Mouse (Mus musculus) stomach, embryonic 15.5 days (tissue): ENCODE measurements around the gene Kif5c. TPM values are rescaled to one million over a fixed set of nuclear protein-coding genes. Genes with fewer than 3 reads are reported as not detected.

Experiments
- ATAC-seq: fragments of 200-750 bp; cut with Nextera tagmentation; 2 replicates; pipeline ENCODE4 v1.8.0; 2017; ENCODE audit warnings: low read depth, moderate number of reproducible peaks, moderate TSS enrichment; ENCODE audit not compliant: insufficient read depth, low FRiP score
- H3K27ac ChIP-seq: fragments of 300-500 bp; sonication (generic); 2 replicates; pipeline ENCODE4 v1.5.1; 2015; ENCODE audit warnings: mild to moderate bottlenecking, inconsistent platforms
- H3K27me3 ChIP-seq: fragments of 300-500 bp; sonication (generic); replicated peaks from 2 replicates; pipeline ENCODE4 v1.6.1; 2015; ENCODE audit warnings: inconsistent platforms
- H3K36me3 ChIP-seq: fragments of 300-500 bp; sonication (generic); 2 replicates; pipeline ENCODE4 v1.6.1; 2015; ENCODE audit warnings: inconsistent platforms
- H3K4me1 ChIP-seq: fragments of 300-500 bp; sonication (generic); 2 replicates; pipeline ENCODE4 v1.6.1; 2015; ENCODE audit warnings: inconsistent platforms
- H3K4me2 ChIP-seq: fragments of 300-500 bp; sonication (generic); 2 replicates; pipeline ENCODE4 v1.6.1; 2015; ENCODE audit warnings: mild to moderate bottlenecking, inconsistent platforms
- H3K4me3 ChIP-seq: fragments of 300-500 bp; sonication (generic); replicated peaks from 2 replicates; pipeline ENCODE4 v1.5.1; 2015; ENCODE audit warnings: inconsistent platforms
- H3K9ac ChIP-seq: fragments of 300-500 bp; sonication (generic); 2 replicates; pipeline ENCODE4 v1.6.1; 2015; ENCODE audit warnings: inconsistent platforms
- H3K9me3 ChIP-seq: fragments of 300-500 bp; sonication (generic); 2 replicates; pipeline ENCODE4 v1.6.1; 2016; ENCODE audit warnings: inconsistent platforms
- WGBS: fragments of 180-500 bp; shearing (Covaris S2); methylation state at CpG from one replicate; pipeline ENCODE4 v1.1.7; 2015; 5-methylcytosine and 5-hydroxymethylcytosine counted together
- polyA plus RNA-seq: library from polyadenylated mRNA; unstranded; fragments of >200 nt; fragmentation: Nextera tagmentation; extraction: Ambion mirVana; gene quantifications from 2 replicates; pipeline ENCODE4 v1.2.1, GENCODE M21; 2015

Gene Kif5c
- polyA plus RNA-seq, 1 experiment from 2014 or later: 7.1 TPM

GRCm38 (mm10) chr2:49753062-49753461 is 134.0 kb downstream of the Kif5c start:
- no peak for ATAC-seq
- no peaks in the 10 kb centered on the region for H3K36me3 ChIP-seq
- H3K4me3 ChIP-seq: no peak overlapping the region

GRCm38 (mm10) chr2:49755054-49755453 is 136.0 kb downstream of the Kif5c start:
- H3K27ac ChIP-seq: no peak overlapping the region
- 0 out of 2 replicates have a peak, but pooled peaks cover 4% of the 10 kb centered on the region for H3K4me1 ChIP-seq
- no peak for ATAC-seq
- H3K4me3 ChIP-seq: no peak overlapping the region
- no peak overlapping the region for H3K4me2 ChIP-seq
- H3K9ac ChIP-seq: no peak overlapping the region
- H3K36me3 ChIP-seq: no peaks in the 10 kb centered on the region
- 72% methylated on average over 2 of the region's 2 CpGs for WGBS
- H3K27me3 ChIP-seq: no peaks in the 10 kb centered on the region
- no peaks in the 10 kb centered on the region for H3K9me3 ChIP-seq

More at GRCm38 (mm10) chr2:49753062-49753461, 134.0 kb downstream of the Kif5c start:
- Histone ChIP-seq H3K4me1 (0 out of 2 replicates have a peak, but pooled peaks cover 5% of the 10 kb centered on the region), H3K4me2 (no peak overlapping the region), H3K27me3 (no peaks in the 10 kb centered on the region), H3K9me3 (no peaks in the 10 kb centered on the region), H3K27ac (no peak overlapping the region), H3K9ac (no peak overlapping the region)
- 86% methylated on average over 3 of the region's 3 CpGs for WGBS

DNA sequence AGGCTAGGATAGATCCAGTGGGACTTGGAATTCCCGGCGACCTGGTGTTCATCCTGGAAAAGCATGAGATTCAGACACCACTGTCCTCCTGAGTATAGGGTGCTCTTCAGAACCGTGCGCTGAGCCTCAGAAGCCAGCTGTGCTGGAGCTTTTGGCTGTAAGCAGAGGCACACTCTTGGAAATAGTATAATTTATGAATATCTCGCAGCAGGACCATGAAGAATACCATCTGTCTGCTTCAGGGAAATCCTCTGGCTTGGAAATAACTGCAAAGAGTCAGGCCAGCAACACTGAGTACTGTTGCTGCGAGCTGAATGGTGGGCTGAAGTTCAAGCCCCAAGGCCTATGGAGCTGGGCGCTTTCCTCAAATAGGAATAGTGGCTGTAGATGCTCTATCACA is 138.5 kb downstream of the Kif5c start:
- no peaks in the 10 kb centered on the region for H3K9me3 ChIP-seq
- peak; percentile 58; the same call in 1 of the 2 replicates for ATAC-seq
- no peak overlapping the region for H3K4me2 ChIP-seq
- H3K9ac ChIP-seq: no peak overlapping the region
- H3K36me3 ChIP-seq: no peaks in the 10 kb centered on the region
- no peaks in the 10 kb centered on the region for H3K4me1 ChIP-seq
- H3K27me3 ChIP-seq: no peaks in the 10 kb centered on the region
- H3K27ac ChIP-seq: no peak overlapping the region
- WGBS: 66% methylated on average over 7 of the region's 7 CpGs
- H3K4me3 ChIP-seq: no peak overlapping the region

DNA sequence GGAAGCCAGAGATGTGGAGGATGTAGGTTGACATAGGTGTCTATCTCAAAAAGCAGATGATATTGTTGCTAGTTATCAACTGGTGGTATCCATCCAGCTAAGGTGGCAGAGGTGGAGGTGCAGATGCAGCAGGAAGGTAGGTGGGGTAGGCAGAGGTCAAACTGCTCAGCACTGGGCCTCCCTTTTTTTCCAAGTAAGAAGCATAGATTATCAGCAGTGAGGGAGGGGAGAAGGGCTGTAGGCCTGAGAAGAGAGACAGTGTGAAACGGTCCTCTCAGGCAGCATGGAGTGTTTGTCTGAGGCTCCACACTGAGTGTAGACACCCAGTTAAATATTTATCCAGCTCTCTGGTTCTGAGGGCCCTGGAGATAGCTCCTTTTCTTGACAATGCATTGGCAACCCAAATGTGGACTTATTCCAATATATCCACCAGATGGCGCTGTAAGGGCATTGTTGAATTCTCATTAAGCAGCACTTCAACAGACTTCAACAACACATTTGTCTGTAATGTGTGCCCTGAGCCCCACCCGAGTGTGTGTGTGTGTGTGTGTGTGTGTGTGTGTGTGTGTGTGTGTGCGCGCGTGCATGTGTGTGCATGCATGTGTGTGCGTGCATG is 145.3 kb downstream of the Kif5c start:
- Histone ChIP-seq H3K27ac (no peak overlapping the region), H3K4me1 (no peaks in the 10 kb centered on the region), H3K27me3 (no peaks in the 10 kb centered on the region), H3K4me2 (no peak overlapping the region), H3K4me3 (no peak overlapping the region), H3K9me3 (no peaks in the 10 kb centered on the region), H3K9ac (no peak overlapping the region), H3K36me3 (no peaks in the 10 kb centered on the region)
- ATAC-seq: peak; percentile 71
- WGBS: 44% methylated on average over 7 of the region's 7 CpGs

DNA sequence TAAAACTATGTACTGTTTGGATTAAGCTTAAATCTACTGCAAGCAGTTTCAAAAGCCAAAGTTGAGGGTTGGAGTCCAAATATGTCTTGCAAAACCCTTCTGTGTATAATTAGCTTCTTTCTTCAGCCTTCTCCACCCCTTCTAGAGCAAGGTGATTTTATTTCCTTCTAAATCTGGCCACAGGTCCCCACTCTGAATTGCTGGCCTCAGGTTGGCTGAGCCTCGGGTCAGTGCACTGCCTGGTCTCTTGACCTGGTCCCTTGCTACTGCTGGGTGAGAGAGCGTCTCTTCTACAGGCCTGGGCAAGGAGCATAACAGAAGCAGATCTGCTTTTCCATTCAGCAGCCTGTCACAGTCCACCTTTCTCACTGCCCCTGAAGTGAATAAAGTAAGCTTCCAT is 149.8 kb downstream of the Kif5c start:
- no peak for ATAC-seq

GRCm38 (mm10) chr2:49770440-49770839 is 151.3 kb downstream of the Kif5c start:
- H3K9me3 ChIP-seq: no peaks in the 10 kb centered on the region
- no peak overlapping the region for H3K4me2 ChIP-seq
- H3K36me3 ChIP-seq: no peaks in the 10 kb centered on the region
- no peak for ATAC-seq
- no peak overlapping the region for H3K4me3 ChIP-seq
- H3K9ac ChIP-seq: no peak overlapping the region
- 76% methylated on average over 5 of the region's 5 CpGs for WGBS
- H3K27ac ChIP-seq: no peak overlapping the region
- H3K4me1 ChIP-seq: no peaks in the 10 kb centered on the region
- H3K27me3 ChIP-seq: no peaks in the 10 kb centered on the region

More for the DNA sequence above, 149.8 kb downstream of the Kif5c start:
- no peaks in the 10 kb centered on the region for H3K27me3 ChIP-seq
- no peak overlapping the region for H3K9ac ChIP-seq
- no peaks in the 10 kb centered on the region for H3K36me3 ChIP-seq
- H3K9me3 ChIP-seq: no peaks in the 10 kb centered on the region
- 61% methylated on average over 2 of the region's 2 CpGs for WGBS
- H3K4me1 ChIP-seq: no peaks in the 10 kb centered on the region
- H3K27ac ChIP-seq: peak overlapping the region; percentile 58
- no peak overlapping the region for H3K4me3 ChIP-seq
- no peak overlapping the region for H3K4me2 ChIP-seq

GRCm38 (mm10) chr2:49771172-49771571 is 152.1 kb downstream of the Kif5c start:
- Histone ChIP-seq H3K4me2 (no peak overlapping the region), H3K9ac (no peak overlapping the region), H3K4me3 (no peak overlapping the region), H3K27me3 (no peaks in the 10 kb centered on the region), H3K4me1 (no peaks in the 10 kb centered on the region), H3K36me3 (no peaks in the 10 kb centered on the region), H3K27ac (no peak overlapping the region), H3K9me3 (no peaks in the 10 kb centered on the region)
- ATAC-seq: no peak
- WGBS: 60% methylated on average over 11 of the region's 11 CpGs

DNA sequence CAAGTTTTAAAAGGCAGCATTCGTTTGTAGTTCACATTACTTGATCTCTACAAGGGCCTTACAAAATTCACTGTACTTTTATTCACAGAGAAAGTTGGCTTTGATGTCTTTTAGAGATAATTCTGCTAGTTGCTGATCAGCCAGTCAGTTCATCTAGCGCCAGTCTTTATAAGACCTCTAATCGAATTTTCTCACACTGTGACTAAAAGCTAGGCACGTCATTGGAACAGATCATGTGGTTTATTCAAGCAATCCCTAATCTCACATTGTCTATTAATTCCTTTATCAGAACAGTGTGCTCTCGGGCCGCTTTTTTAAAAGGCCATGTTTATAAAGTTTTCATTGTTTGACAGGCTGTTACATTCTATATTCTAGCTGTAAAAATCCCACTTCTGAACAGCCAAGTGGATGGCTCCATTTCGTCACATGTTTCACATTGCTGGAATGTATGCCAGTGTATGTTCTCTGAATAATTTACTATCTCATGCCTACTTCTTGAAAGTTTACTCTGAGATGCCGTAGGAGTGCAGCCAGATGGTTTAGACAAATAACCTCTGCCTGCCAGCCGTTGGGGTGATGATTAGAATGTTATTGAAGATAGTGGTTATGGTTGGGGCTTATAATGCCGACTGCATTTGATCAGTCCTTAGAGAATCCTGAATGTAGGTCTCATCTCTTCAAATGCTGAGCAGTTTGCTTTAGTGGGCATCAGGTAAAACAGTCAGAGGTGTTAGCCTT is 154.3 kb downstream of the Kif5c start:
- 57% methylated on average over 10 of the region's 10 CpGs for WGBS
- ATAC-seq: peak; percentile 28; the same call in 1 of the 2 replicates
- H3K36me3 ChIP-seq: no peaks in the 10 kb centered on the region
- no peaks in the 10 kb centered on the region for H3K27me3 ChIP-seq
- H3K4me1 ChIP-seq: no peaks in the 10 kb centered on the region
- no peaks in the 10 kb centered on the region for H3K9me3 ChIP-seq
- H3K4me3 ChIP-seq: no peak overlapping the region
- no peak overlapping the region for H3K27ac ChIP-seq
- no peak overlapping the region for H3K4me2 ChIP-seq
- H3K9ac ChIP-seq: no peak overlapping the region

DNA sequence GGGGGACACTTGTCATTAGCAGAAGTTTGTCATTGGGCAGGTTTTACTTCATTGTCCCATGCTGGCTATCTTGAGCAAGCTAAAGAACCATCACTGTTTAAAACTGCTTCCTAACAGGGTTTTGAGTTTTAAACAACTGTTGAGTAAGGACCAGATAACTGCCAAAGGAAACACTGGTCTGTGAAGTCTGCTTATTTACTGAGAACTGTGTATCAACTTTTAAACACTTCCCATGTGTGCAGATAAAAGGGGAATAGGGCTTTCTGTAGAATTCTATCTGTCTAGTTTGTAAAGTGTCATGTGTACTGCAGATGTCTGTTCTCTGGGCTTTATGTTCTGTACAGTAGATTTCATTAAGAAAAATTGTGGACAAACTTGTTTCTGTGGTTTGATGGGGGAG is 155.1 kb downstream of the Kif5c start:
- H3K9ac ChIP-seq: no peak overlapping the region
- H3K4me2 ChIP-seq: no peak overlapping the region
- H3K9me3 ChIP-seq: no peaks in the 10 kb centered on the region
- no peaks in the 10 kb centered on the region for H3K27me3 ChIP-seq
- no peak overlapping the region for H3K4me3 ChIP-seq
- no peaks in the 10 kb centered on the region for H3K36me3 ChIP-seq
- no peak for ATAC-seq
- no peaks in the 10 kb centered on the region for H3K4me1 ChIP-seq
- no peak overlapping the region for H3K27ac ChIP-seq

GRCm38 (mm10) chr2:49775187-49775586 is 156.1 kb downstream of the Kif5c start:
- no peaks in the 10 kb centered on the region for H3K27me3 ChIP-seq
- H3K27ac ChIP-seq: no peak overlapping the region
- ATAC-seq: no peak
- WGBS: 77% methylated on average over 4 of the region's 4 CpGs
- no peak overlapping the region for H3K4me2 ChIP-seq
- H3K4me1 ChIP-seq: no peaks in the 10 kb centered on the region
- no peaks in the 10 kb centered on the region for H3K36me3 ChIP-seq
- no peaks in the 10 kb centered on the region for H3K9me3 ChIP-seq
- no peak overlapping the region for H3K4me3 ChIP-seq
- no peak overlapping the region for H3K9ac ChIP-seq

- no peaks in the 10 kb centered on the region for H3K4me1 ChIP-seq
- H3K27ac ChIP-seq: no peak overlapping the region
- H3K36me3 ChIP-seq: no peaks in the 10 kb centered on the region
- no peak overlapping the region for H3K4me3 ChIP-seq
- no peaks in the 10 kb centered on the region for H3K9me3 ChIP-seq
- ATAC-seq: no peak
- no peak overlapping the region for H3K9ac ChIP-seq
- H3K4me2 ChIP-seq: no peak overlapping the region
- H3K27me3 ChIP-seq: no peaks in the 10 kb centered on the region
Measured at GRCm38 (mm10) chr2:49775735-49776134, 156.6 kb downstream of the Kif5c start.

DNA sequence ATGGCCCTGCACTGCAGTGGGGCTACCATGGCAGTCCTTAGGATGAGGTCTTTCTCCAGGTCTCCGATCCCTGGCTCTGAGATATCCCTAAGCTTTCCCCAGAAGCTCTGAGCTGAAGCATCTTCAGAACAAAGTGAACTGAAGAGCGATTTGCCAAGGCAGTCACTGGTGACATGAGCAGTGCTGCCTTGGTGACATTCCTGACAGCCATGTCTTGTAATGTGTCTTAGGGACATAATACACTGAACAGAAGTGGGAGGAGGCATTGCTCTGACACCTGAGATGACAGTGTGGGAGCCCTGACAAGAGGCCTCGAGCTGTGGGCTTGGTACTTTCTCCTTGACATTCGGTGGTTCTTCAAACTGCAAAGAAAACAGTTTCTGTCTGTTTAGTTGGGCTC is 157.3 kb downstream of the Kif5c start:
- H3K4me2 ChIP-seq: no peak overlapping the region
- 81% methylated on average over 4 of the region's 4 CpGs for WGBS
- ATAC-seq: no peak

More for the DNA sequence above, 157.3 kb downstream of the Kif5c start:
- H3K27me3 ChIP-seq: no peaks in the 10 kb centered on the region
- H3K4me3 ChIP-seq: no peak overlapping the region
- H3K9ac ChIP-seq: no peak overlapping the region
- no peaks in the 10 kb centered on the region for H3K36me3 ChIP-seq
- H3K27ac ChIP-seq: no peak overlapping the region
- no peaks in the 10 kb centered on the region for H3K9me3 ChIP-seq
- H3K4me1 ChIP-seq: no peaks in the 10 kb centered on the region
